Mouse (Mus musculus): ENCODE measurements around the gene Ptgds.

The Ptgds gene

GRCm38 (mm10) chr2:25469969-25470368 lies at the start of gene Ptgds:
TSS of gene Ptgds (minus strand) at chr2:25470046.
- no peak for DNase-seq (ENCODE audit: low spot score in 2 of 2)

GRCm38 (mm10) chr2:25509912-25510311 lies 40.1 kb upstream of the Ptgds start:
- no peak for DNase-seq (ENCODE audit: low spot score in 2 of 2)

- DNase-seq (ENCODE audit: low spot score in 2 of 2): peak in 1 of 2 experiments; percentile 40
These were observed 37.1 kb upstream of the Ptgds start for GRCm38 (mm10) chr2:25506964-25507363.

- DNase-seq (ENCODE audit: low spot score in 2 of 2): no peak
These were observed 36.0 kb upstream of the Ptgds start for GRCm38 (mm10) chr2:25505860-25506259.

GRCm38 (mm10) chr2:25505000-25505399 lies 35.2 kb upstream of the Ptgds start:
- DNase-seq (ENCODE audit: low spot score in 2 of 2): no peak

- DNase-seq (ENCODE audit: low spot score in 2 of 2): no peak
These were observed 34.7 kb upstream of the Ptgds start for GRCm38 (mm10) chr2:25504538-25504937.

DNA sequence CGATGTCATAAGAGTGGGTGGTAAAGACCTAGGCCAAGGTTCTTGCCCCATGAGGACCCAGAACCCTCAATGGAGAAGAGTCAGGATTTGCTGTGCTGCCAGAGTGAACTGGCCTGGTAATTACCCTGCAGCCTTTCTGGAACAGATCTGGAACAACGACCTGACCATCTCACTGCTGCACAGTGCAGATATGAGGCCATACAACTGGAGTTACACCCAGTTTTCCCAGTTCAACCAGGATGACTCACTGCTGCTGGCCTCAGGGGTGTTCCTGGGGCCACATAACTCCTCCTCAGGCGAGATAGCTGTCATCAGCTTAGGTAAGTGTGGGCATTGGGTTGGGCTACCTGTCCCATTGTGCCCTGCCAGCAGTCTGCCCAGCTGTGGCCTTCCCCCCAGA lies 32.9 kb upstream of the Ptgds start:
- DNase-seq (ENCODE audit: low spot score in 2 of 2): no peak

GRCm38 (mm10) chr2:25501593-25502486 lies 32.0 kb upstream of the Ptgds start, which contains the start of gene C8g:
TSS of gene C8g (minus strand) at chr2:25501719.
- no peak for DNase-seq (ENCODE audit: low spot score in 2 of 2)

DNA sequence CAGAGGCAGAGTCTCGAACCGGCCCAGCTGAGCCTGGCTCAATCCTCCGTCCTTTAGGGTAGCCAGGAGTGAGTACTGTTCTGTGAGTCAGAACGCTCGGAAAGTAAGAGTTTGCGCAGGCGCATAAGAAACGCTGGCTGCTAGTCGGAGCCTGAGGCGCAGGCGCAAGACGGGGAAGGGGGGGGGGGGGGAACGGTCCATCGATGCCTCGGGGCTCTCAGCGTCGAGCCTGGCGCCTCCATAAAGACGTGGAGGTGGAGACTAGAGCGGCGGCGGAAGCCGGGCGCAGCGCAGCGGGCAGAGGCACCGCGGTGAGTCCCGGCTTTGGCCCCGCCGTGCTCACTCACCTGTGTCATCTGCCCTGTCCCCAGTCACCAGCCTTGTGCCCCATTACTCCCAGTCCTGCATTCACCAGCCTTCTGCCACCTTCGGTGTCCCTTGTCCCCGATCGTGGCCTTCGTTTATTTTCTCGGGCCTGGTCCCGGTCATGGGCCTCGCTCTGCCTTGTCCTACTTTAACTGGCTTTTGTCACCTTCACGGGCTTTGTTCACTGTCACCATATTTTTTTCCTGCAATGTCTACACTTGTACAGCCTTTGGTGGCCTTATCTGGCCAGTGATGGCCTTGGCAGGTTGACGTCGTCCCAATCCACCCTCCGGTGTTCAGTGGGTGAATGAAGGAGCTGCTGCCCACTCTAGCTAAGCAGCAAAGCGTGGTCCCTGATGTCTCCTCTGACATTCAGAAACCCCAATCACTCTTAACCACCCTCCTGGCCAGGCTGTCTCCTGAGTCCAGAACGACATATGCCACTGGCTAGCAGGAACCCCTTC lies 30.9 kb upstream of the Ptgds start, which contains the start of gene Fbxw5:
TSS of gene Fbxw5 (plus strand) at position 175 of the 830 bp plus-strand sequence.
- peak; percentile 71 to 86 for DNase-seq (ENCODE audit: low spot score in 2 of 2)

GRCm38 (mm10) chr2:25500071-25500575 lies 30.3 kb upstream of the Ptgds start:
- no peak for DNase-seq (ENCODE audit: low spot score in 2 of 2)

- DNase-seq (ENCODE audit: low spot score in 2 of 2): no peak
These were observed 29.0 kb upstream of the Ptgds start for GRCm38 (mm10) chr2:25498622-25499478.

- DNase-seq (ENCODE audit: low spot score in 2 of 2): no peak
These were observed 28.2 kb upstream of the Ptgds start for GRCm38 (mm10) chr2:25497846-25498575.

DNA sequence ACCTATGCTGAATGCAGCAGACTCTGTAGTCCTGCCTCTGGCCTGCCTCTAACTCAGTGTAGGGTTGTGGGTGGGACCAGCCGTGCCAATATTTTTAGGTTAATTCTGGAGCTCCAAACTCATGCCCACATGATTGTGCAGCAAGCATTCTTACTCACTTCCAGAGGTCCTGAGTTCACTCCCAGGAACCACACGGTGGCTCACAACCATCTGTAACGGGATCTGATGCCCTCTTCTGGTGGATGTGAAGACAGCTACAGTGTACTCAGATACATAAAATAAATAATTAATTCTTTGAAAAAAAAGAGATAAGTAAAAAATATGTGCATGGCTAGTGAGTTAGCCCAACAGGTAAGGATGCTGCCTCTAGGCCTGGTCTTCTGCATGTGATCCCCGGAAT lies 26.6 kb upstream of the Ptgds start:
- no peak for DNase-seq (ENCODE audit: low spot score in 2 of 2)

- DNase-seq (ENCODE audit: low spot score in 2 of 2): no peak
These were observed 23.7 kb upstream of the Ptgds start, which contains the start of gene Lcn12 for GRCm38 (mm10) chr2:25493476-25493961. TSS of gene Lcn12 (minus strand) at chr2:25493911.

- no peak for DNase-seq (ENCODE audit: low spot score in 2 of 2)
These were observed 23.1 kb upstream of the Ptgds start for GRCm38 (mm10) chr2:25492988-25493387.

GRCm38 (mm10) chr2:25488671-25489068 lies 18.8 kb upstream of the Ptgds start:
- DNase-seq (ENCODE audit: low spot score in 2 of 2): no peak

DNA sequence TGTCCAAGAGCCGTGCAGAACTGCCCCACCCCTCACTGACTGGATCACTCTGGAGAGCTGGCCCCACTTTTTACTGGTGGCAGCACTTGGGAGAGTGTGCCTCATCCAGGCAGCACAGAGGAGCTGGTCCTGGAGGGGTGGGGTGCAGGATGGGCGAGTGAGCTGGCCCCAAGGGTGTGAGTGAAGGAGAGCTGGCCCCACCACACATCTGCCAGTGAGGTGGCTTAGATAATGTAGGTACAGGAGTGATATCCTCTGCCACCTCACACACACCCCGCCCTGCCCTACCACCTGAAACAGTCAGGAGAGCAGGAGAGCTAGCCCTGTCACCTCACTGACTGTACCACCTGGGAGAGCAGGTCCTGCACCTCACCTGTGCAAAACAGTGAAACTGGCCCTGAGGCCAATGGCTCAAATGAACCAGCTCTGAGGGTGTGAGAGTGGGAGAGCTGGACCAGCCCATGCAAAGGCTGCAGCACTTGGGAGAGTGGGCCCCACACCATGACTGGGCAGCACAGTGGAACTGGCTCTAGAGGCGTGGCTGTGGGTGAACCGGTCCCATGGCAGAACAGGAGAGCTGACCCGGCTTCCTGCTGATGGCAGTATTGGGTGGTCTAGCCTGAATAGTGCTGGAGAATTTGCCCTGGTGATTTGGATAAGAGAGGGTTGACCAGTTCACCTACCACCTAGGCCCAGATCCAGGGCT lies 18.3 kb upstream of the Ptgds start:
- no peak for DNase-seq (ENCODE audit: low spot score in 2 of 2)

- DNase-seq (ENCODE audit: low spot score in 2 of 2): no peak
These were observed 15.2 kb upstream of the Ptgds start for GRCm38 (mm10) chr2:25484901-25485647.

- peak in 1 of 2 experiments; percentile 75 for DNase-seq (ENCODE audit: low spot score in 2 of 2)
These were observed 13.1 kb upstream of the Ptgds start for GRCm38 (mm10) chr2:25482969-25483368.
